Mouse (Mus musculus): ENCODE results near the gene Ubxn11.

Ubxn11 gene

GRCm38 (mm10) chr4:134155531-134155930, 53.2 kb downstream of the Ubxn11 start:
- no peak for DNase-seq

GRCm38 (mm10) chr4:134155961-134156465, 53.6 kb downstream of the Ubxn11 start:
- DNase-seq, result no peak

- peak; percentile 27 for DNase-seq
These were observed 54.4 kb downstream of the Ubxn11 start for GRCm38 (mm10) chr4:134156744-134157143.

GRCm38 (mm10) chr4:134157558-134157957, 55.2 kb downstream of the Ubxn11 start:
- DNase-seq, result no peak

- no peak for DNase-seq
These were observed 56.4 kb downstream of the Ubxn11 start for GRCm38 (mm10) chr4:134158774-134159173.

GRCm38 (mm10) chr4:134160071-134160470, 57.7 kb downstream of the Ubxn11 start:
- DNase-seq, result peak; percentile 46

GRCm38 (mm10) chr4:134164591-134164990, 62.2 kb downstream of the Ubxn11 start:
- no peak for DNase-seq

GRCm38 (mm10) chr4:134165024-134165423, 62.7 kb downstream of the Ubxn11 start:
- no peak for DNase-seq

GRCm38 (mm10) chr4:134165548-134166465, 63.4 kb downstream of the Ubxn11 start:
- no peak for DNase-seq

GRCm38 (mm10) chr4:134166906-134167305, 64.5 kb downstream of the Ubxn11 start:
- no peak for DNase-seq

- peak; percentile 21 for DNase-seq
These were observed 70.0 kb downstream of the Ubxn11 start for GRCm38 (mm10) chr4:134172391-134172790.
